Mouse (Mus musculus) brain, embryonic 14.5 days (tissue): Measurements from ENCODE around the gene Gabrp.

ENCODE experiments used
- CTCF ChIP-seq: fragments of 200-500 bp; IDR thresholded peaks from 2 replicates; pipeline ENCODE4 v1.5.1; 2012; ENCODE audit warnings: inconsistent platforms, mild to moderate bottlenecking, moderate library complexity, borderline replicate concordance; ENCODE audit not compliant: insufficient read depth, insufficient read length; ENCODE audit errors: extremely low read depth
- POLR2A ChIP-seq: fragments of 200-500 bp; IDR thresholded peaks from 2 replicates; pipeline ENCODE4 v1.6.1; 2012; ENCODE audit warnings: mild to moderate bottlenecking, inconsistent platforms, borderline replicate concordance; ENCODE audit not compliant: poor library complexity, insufficient read depth, insufficient read length, severe bottlenecking; ENCODE audit errors: extremely low read depth

- no peak for TF ChIP-seq CTCF
- TF ChIP-seq POLR2A: no peak
Measured at GRCm38 (mm10) chr11:33578859-33579258, at the start of gene Gabrp.
